Mouse (Mus musculus): ENCODE measurements around the gene Smcr8. TPM values are rescaled to one million over a fixed set of nuclear protein-coding genes. Genes with fewer than 3 reads are reported as not detected.
"Not testable (repeated sequence)": the region's sequence is repeated elsewhere in the genome, so short reads cannot be mapped to it uniquely, and the experiment has no call there.

Gene Smcr8
- polyA plus RNA-seq, 1 experiment from 2014 or later: 7.1 TPM

DNA sequence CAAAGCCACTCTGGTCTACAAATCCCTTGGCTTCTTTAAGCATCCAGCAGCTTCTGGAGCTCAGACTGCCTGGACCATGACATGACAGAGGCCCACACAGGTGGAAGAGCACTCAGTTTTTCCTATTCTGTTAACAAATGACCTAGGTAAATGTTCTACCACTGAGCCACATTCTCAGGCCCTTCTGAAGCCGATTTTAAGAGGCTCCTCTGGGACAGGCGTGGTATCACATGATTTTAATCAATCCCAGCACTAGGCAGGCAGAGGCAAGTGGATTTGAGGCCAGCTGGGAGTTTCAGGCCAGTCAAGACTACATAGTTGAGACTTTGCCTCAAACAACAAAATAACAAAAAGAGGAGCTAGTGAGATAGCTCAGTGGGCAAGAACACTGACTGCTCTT is 13.1 kb downstream of the Smcr8 start:
- Histone ChIP-seq H3K36me3 (replicated peaks) (peaks cover 32% of the 10 kb centered on the region; the same call in 1 of the 2 replicates), H3K9ac (no peak overlapping the region), H3K4me3 (no peak overlapping the region), H3K4me1 (no peaks in the 10 kb centered on the region), H3K27me3 (replicated peaks) (no peaks in the 10 kb centered on the region), H3K9me3 (no peaks in the 10 kb centered on the region), H3K4me2 (no peak overlapping the region), H3K27ac (no peak overlapping the region)
- ATAC-seq (replicated peaks): no peak
- WGBS: 83% methylated on average over 2 of the region's 2 CpGs

DNA sequence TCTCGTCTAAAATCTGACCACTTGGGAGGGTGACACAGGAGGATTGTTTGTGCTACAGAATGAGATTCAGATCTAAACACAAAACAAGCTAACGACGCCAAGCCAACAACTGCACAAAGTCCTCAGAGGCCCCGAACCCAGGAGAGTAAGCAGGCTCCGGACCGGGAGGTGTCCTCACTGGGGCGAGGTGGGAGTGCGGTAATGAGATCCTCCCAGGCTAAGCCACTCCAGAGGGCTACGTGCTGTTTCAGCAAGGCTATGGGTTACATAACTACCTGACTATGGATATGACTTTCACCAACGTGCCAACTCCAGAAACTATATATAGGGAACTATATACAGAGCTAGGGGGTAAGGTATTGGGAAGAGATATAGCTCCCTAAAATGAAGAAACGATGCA is 19.0 kb downstream of the Smcr8 start:
- no peaks in the 10 kb centered on the region for H3K36me3 ChIP-seq (replicated peaks)
- no peak for ATAC-seq (replicated peaks)
- no peaks in the 10 kb centered on the region for H3K27me3 ChIP-seq (replicated peaks)
- no peak overlapping the region for H3K9ac ChIP-seq
- no peaks in the 10 kb centered on the region for H3K9me3 ChIP-seq
- no peaks in the 10 kb centered on the region for H3K4me1 ChIP-seq
- no peak overlapping the region for H3K4me2 ChIP-seq
- no peak overlapping the region for H3K27ac ChIP-seq
- H3K4me3 ChIP-seq: no peak overlapping the region
- WGBS: 94% methylated on average over 11 of the region's 11 CpGs

DNA sequence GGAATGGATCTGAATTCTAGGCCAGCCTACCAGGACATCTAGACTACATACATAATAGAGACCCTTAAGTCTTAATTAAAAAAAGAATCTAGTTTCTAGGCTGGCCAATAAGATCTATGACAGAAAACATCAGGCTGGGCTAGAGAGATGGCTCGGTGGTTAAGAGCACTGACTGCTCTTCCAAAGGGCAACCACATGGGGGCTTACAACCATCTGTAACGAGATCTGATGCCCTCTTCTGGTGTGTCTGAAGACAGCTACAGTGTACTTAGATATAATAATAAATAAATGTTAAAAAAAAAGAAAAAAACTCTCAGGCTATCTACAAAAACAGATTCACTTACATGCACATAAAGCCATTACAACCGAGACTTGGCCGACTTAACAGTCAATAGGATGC is 22.7 kb downstream of the Smcr8 start:
- H3K4me1 ChIP-seq: no peaks in the 10 kb centered on the region
- no peak for ATAC-seq (replicated peaks)
- no peaks in the 10 kb centered on the region for H3K27me3 ChIP-seq (replicated peaks)
- no peaks in the 10 kb centered on the region for H3K9me3 ChIP-seq
- no peaks in the 10 kb centered on the region for H3K36me3 ChIP-seq (replicated peaks)
- no peak overlapping the region for H3K9ac ChIP-seq
- H3K4me3 ChIP-seq: no peak overlapping the region
- H3K4me2 ChIP-seq: no peak overlapping the region
- 93% methylated on average over 4 of the region's 4 CpGs for WGBS
- H3K27ac ChIP-seq: no peak overlapping the region

DNA sequence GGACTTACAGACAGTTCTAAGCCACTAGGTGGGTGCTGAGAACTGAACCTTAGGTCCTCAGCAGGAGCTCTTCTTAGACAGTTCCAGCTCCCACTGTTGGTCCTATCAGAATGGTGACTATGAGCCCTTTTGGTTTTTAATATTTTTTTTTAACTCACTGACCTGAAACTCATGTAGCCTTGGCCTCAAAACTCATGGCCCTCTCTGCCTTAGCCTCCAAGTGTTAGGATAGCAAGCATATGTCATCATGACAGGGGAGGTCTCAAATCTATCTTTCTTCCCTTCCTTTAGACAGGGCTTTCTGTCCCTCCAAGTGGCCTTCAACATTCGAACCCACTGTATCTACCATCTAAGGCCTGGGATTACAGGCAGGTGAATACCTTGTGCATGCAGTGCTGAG is 23.6 kb downstream of the Smcr8 start:
- Histone ChIP-seq H3K4me1 (no peaks in the 10 kb centered on the region), H3K4me3 (no peak overlapping the region), H3K36me3 (replicated peaks) (no peaks in the 10 kb centered on the region), H3K4me2 (no peak overlapping the region), H3K27ac (no peak overlapping the region), H3K9ac (no peak overlapping the region), H3K9me3 (no peaks in the 10 kb centered on the region), H3K27me3 (replicated peaks) (no peaks in the 10 kb centered on the region)
- 96% methylated on average over 1 of the region's 1 CpGs for WGBS
- no peak for ATAC-seq (replicated peaks)

DNA sequence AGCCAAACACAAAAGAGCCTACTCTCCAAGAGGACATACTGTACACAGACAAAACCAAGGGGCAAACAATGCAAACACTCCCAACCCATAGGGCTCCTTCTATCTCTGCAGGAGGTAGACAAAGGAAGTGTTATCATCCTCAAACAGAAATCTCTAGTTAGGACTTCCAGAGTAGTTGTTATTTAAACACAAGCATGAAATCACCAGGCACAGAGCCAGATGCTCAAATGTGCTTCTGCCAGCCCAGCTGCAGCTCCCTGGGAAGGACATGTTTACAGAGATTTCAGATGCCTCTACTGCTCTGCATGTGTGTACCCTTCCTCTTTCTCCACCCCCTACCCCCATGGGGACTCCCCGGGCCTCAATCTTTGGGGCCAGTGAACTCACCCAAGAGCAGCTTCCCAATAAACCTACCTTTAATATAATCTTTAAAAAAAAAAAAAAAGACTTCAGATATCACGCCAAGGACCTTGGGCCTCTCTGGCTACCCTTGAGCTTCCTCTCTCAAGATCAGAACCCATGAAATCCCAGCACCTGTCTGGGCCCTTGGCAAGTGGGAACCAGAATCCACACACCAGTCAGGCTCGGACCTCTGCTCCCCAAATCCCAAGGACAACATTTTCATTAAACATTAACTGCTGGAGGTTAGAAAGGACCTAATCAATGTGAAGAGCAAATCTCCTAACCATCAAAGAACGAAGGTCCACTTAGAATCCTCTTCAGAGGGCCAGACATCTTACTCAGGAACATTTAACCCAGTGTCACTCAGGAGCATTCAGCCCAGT is 31.2 kb downstream of the Smcr8 start:
- H3K9ac ChIP-seq: no peak overlapping the region
- 79% methylated on average over 4 of the region's 4 CpGs for WGBS
- no peaks in the 10 kb centered on the region for H3K9me3 ChIP-seq
- H3K4me1 ChIP-seq: peaks cover 12% of the 10 kb centered on the region
- H3K36me3 ChIP-seq (replicated peaks): no peaks in the 10 kb centered on the region
- ATAC-seq (replicated peaks): no peak
- no peak overlapping the region for H3K4me2 ChIP-seq
- H3K27me3 ChIP-seq (replicated peaks): no peaks in the 10 kb centered on the region; the same call in 1 of the 2 replicates
- H3K27ac ChIP-seq: no peak overlapping the region
- H3K4me3 ChIP-seq: no peak overlapping the region

DNA sequence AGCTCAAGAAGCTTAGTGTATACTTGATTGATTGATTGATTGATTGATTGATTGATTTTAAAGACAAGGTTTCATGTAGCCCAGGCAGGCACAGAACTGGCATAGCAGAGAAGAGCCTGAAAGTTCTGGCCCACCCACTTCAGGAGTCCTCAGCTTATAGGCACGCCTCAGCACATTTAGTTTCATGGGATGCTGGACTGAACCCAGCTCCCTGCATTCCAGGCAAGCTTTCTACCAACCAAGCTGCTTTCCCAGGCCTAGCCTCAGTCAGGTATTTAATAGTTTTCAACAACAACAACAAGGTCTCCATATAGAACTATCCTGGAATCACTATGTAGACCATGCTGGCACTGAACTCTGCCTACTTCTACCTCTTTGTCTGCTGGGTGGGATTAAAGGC is 32.2 kb downstream of the Smcr8 start:
- no peak overlapping the region for H3K27ac ChIP-seq
- H3K4me2 ChIP-seq: no peak overlapping the region
- no peak overlapping the region for H3K9ac ChIP-seq
- ATAC-seq (replicated peaks): no peak
- no peaks in the 10 kb centered on the region for H3K9me3 ChIP-seq
- 63% methylated on average over 1 of the region's 1 CpGs for WGBS
- peaks cover 12% of the 10 kb centered on the region for H3K4me1 ChIP-seq
- H3K27me3 ChIP-seq (replicated peaks): no peaks in the 10 kb centered on the region; the same call in 1 of the 2 replicates
- H3K36me3 ChIP-seq (replicated peaks): no peaks in the 10 kb centered on the region
- no peak overlapping the region for H3K4me3 ChIP-seq

DNA sequence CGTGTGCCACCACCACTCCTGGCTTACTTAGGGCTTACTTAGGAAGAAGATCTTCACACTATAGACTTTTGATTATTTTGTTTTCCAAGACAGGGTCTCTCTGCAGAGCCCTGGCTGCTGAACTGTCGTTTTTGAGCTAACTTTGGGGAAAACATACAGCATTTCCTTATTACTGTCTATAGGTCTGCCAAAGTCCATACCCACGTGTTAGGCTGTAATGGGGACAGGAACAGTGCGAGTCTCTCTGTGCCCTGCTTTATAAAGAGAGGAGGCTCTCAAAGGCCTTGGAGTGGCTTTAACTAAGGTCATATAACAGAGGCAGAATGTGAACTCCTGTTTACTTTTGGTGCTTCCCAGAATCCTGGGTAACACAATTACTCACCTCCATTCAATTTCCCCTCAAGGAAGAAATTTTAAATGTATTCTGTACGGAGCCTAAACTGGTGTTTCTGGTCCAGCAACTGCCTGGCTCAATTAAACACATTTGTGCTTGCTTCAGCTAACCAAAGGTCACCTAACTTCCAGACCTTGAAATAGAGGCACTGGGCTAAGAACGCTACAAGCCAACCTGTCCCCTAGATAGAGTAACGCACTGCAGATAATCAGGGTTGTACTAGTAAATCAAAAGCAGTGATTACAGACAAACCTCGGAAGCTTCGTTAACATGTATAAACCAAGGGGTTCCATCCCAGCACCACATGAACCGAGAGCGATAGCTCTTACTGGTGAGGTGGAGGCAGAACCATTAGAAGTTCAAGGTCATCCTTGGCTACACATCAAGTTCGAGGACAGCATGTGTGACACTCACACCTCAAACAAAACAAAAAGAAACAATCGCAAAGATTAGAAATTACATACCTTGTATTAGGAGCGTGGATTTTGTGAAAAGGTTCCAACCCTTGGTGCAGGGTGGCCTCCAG is 33.0 kb downstream of the Smcr8 start:
- Histone ChIP-seq H3K36me3 (replicated peaks) (no peaks in the 10 kb centered on the region), H3K27me3 (replicated peaks) (no peaks in the 10 kb centered on the region; the same call in 1 of the 2 replicates), H3K4me2 (peak overlapping the region; percentile 98), H3K27ac (no peak overlapping the region), H3K9me3 (no peaks in the 10 kb centered on the region), H3K4me3 (peak overlapping the region; percentile 50), H3K9ac (0 out of 2 replicates have a peak overlapping the region, but pooled peaks have one; percentile 10), H3K4me1 (peaks cover 12% of the 10 kb centered on the region)
- WGBS: 23% methylated on average over 14 of the region's 14 CpGs
- ATAC-seq (replicated peaks): no peak

DNA sequence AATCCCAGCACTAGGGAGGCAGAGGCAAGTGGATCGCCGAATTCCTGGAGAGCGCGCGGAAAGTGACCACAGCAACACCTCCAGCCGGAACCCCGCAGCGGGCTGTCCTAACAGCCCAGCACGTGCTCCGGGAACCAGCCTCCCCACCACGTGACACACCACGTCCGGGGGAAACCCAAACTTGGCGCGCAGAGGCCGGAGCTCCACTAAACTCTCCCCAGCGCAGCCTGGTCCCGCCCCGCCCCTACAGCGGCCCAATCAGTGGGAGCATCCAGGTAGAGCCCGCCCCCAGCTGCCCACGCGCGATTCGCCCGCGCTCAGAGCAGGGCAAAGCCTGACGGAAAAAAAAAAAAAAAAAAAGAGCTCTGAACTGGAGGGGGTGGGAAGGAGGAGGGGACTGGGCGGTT is 33.7 kb downstream of the Smcr8 start:
- Histone ChIP-seq H3K9ac (0 out of 2 replicates have a peak overlapping the region, but pooled peaks have one; percentile 10), H3K27ac (no peak overlapping the region), H3K4me2 (peak overlapping the region; percentile 98), H3K36me3 (replicated peaks) (no peaks in the 10 kb centered on the region), H3K4me1 (peaks cover 12% of the 10 kb centered on the region), H3K9me3 (no peaks in the 10 kb centered on the region), H3K27me3 (replicated peaks) (no peaks in the 10 kb centered on the region; the same call in 1 of the 2 replicates), H3K4me3 (peak overlapping the region; percentile 50)
- under 1% methylated on average over 29 of the region's 29 CpGs for WGBS
- ATAC-seq (replicated peaks): peak; percentile 96

DNA sequence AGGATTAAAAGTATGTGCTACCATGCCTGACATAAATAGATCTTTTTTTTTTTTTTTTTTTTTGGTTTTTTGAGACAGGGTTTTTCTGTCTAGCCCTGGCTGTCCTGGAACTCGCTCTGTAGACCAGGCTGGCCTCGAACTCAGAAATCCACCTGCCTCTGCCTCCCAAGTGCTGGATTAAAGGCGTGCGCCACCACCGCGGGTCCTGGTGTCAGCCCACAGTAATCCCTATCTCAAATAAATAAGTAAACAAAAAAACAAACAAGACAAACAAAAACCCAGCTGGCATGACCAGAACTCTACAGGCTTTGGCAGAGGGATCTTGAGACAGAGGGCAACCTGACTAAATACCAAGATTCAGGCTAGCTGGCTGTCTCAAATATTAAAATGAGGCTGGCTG is 34.3 kb downstream of the Smcr8 start, which contains the start of gene Shmt1:
Shmt1 (minus strand) TSS at position 101 of the 400 bp plus-strand sequence.
- not testable (repeated sequence) for H3K9me3 ChIP-seq; H3K27ac ChIP-seq; H3K27me3 ChIP-seq (replicated peaks); ATAC-seq (replicated peaks); H3K36me3 ChIP-seq (replicated peaks)
- H3K4me3 ChIP-seq: peak within 1 kb of the TSS; percentile 50
- H3K4me1 ChIP-seq: peaks cover 12% of the 10 kb centered on the region
- 0 out of 2 replicates have a peak within 1 kb of the TSS, but pooled peaks have one; percentile 10 for H3K9ac ChIP-seq
- WGBS: 32% methylated on average over 6 of the region's 6 CpGs
- peak within 1 kb of the TSS; percentile 98 for H3K4me2 ChIP-seq

DNA sequence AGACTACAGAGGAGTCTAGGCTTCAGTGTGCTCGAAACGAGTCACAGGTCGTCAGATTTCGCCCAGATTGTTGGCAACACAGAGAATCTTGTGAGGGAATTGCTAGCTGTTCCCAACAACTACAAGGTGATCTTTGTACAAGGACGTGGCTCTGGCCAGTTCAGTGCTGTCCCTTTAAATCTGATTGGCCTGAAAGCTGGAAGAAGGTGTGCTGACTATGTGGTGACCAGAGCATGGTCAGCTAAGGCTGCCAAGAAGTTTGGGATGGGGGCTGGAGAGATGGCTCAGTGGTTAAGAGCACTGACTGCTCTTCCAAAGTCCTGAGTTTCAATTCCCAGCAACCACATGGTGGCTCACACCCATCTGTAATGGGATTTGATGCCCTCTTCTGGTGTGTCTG is 39.1 kb downstream of the Smcr8 start:
- ATAC-seq (replicated peaks): no peak
- no peaks in the 10 kb centered on the region; the same call in 1 of the 2 replicates for H3K27me3 ChIP-seq (replicated peaks)
- WGBS: 74% methylated on average over 5 of the region's 5 CpGs

DNA sequence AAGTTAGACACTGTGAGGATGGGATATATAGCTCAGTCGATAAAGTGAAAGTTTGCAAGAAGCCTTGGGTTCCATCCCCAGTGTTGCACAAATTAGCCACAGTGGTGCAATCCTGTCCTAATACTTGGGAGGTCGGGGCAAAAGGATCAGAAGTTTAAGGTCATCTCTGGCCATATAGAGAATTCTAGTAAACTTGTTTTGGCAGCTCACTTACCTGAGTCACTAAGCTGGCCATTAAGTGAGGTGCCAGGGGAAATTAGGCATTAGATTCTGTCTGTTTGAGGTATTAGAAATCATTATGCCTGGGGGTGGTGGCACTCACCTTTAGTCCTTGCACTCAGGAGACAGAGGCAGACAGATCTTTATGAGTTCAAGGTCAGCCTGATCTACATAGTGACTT is 46.4 kb downstream of the Smcr8 start:
- Histone ChIP-seq H3K36me3 (replicated peaks) (no peaks in the 10 kb centered on the region), H3K27me3 (replicated peaks) (no peaks in the 10 kb centered on the region), H3K4me1 (no peaks in the 10 kb centered on the region), H3K27ac (no peak overlapping the region), H3K9me3 (no peaks in the 10 kb centered on the region), H3K9ac (no peak overlapping the region), H3K4me2 (no peak overlapping the region), H3K4me3 (no peak overlapping the region)
- no peak for ATAC-seq (replicated peaks)
- WGBS: 67% methylated on average over 2 of the region's 2 CpGs

More for the DNA sequence above, 39.1 kb downstream of the Smcr8 start:
- H3K4me3 ChIP-seq: no peak overlapping the region
- H3K36me3 ChIP-seq (replicated peaks): no peaks in the 10 kb centered on the region
- no peaks in the 10 kb centered on the region for H3K9me3 ChIP-seq
- no peak overlapping the region for H3K4me2 ChIP-seq
- H3K4me1 ChIP-seq: peaks cover under 1% of the 10 kb centered on the region; the same call in 1 of the 2 replicates
- H3K9ac ChIP-seq: no peak overlapping the region
- no peak overlapping the region for H3K27ac ChIP-seq

DNA sequence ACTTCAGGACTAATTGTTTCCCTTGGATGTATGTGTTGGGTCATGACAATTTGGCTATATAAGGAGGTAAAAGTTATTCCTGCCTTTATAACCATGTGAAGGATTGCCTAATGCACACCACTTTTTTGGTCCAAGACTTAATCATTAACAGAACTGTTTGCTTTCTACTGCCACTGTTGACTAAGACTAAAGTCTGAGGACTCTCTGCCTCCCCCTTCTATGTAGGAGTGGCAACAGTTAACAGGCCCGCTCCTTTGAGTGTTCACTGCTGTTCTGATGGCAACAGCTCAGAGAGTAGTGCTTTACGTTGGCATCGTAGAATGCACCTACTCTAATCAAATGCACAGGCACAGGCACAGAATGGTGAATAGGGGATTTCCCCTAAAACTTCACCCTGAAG is 47.9 kb downstream of the Smcr8 start:
- Histone ChIP-seq H3K9me3 (no peaks in the 10 kb centered on the region), H3K4me3 (no peak overlapping the region), H3K9ac (no peak overlapping the region), H3K27me3 (replicated peaks) (no peaks in the 10 kb centered on the region), H3K4me2 (no peak overlapping the region), H3K27ac (no peak overlapping the region), H3K36me3 (replicated peaks) (no peaks in the 10 kb centered on the region), H3K4me1 (no peaks in the 10 kb centered on the region)
- 91% methylated on average over 3 of the region's 3 CpGs for WGBS
- no peak for ATAC-seq (replicated peaks)

Data from midbrain, embryonic 15.5 days (tissue).